Mouse (Mus musculus) kidney, adult 2 months (tissue): ENCODE measurements at regions not wholly inside any gene's neighbourhood (a gene's known extent, or its start where the extent isn't known, plus 50 kb on each side); places are given as distances from the start of the nearest gene placed in this dataset.

Experiments used
- CTCF ChIP-seq: fragments of 200-500 bp; conservative IDR thresholded peaks from 2 replicates; pipeline ENCODE4 v1.5.1; 2011; ENCODE audit warnings: low read depth, mild to moderate bottlenecking, control low read depth, low read length, moderate library complexity, mixed read lengths; ENCODE audit not compliant: insufficient read depth, insufficient read length
- POLR2A ChIP-seq: fragments of 200-500 bp; IDR thresholded peaks from one replicate; pipeline ENCODE4 v1.6.1; 2011; ENCODE audit warnings: low read depth, low read length, control low read depth

DNA sequence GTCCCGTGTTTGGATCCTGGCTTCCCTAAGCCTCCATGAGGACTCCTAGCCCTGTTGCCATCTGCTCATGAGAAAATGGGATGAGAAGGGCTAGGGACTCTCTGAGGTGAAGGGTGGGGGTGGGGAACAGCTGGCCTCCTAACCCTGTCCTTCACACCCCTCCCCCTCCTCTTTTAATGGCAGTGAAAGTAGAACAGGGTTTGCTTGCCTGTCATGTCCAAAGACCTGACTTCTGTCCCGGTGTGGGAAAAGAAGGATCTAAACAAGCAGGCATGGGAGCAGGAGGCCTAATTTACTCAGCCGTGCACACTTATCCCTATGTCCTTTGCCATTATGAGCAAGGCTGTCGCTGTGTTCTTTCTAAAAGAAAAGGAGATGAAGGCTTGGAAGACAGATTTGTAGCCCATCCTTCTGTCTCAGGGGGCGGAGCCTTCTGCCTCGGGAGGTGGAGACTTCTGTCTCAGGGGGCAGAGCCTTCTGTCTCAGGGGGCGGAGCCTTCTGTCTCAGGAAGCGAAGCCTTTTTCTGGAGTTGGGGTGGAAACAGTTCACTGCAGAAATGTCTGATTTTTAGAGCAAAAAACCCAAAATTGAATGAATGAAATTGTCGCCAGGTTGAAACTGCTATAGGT lies 66.4 kb downstream of the Cmpk2 start:
- no peak for TF ChIP-seq POLR2A
- no peak for TF ChIP-seq CTCF
